Comparison of ENCODE assay signal across 22 mouse cellular contexts in the genomic region with DNA sequence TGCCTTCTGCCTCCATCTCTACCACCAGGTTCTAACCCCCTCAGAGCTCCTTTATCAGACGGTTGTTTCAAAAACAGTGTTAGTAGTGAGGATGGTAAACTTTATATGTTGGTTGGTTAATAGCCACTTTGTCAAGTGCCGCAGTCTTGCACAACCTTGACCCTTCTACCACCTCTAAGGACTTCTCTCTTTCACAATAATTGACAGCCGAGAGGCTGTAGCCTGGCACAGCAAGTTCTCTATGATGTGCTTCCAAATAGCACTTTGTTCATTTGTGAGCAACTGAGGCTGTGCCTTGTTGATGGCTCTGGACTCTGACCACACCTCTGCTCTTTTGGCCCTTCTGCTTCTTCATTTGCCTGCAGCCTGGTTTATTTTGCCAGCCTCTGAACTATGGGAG. TPM values are rescaled to one million over a fixed set of nuclear protein-coding genes. Genes with fewer than 3 reads are reported as not detected.
DNase-seq lines count a peak whose midpoint lies in the region; ATAC-seq and TF ChIP-seq lines count a peak whose summit lies in the region.
"Had no signal": no experiment of that assay in that cellular context is flagged by ENCODE, and none has a peak within 500 bp of the region (broad histone marks: within the 10 kb centered on the region; RNA-seq: fewer than 3 reads in every experiment).

No protein-coding gene starts in this region.

- 44% methylated on average over 3 of the region's 3 CpGs for WGBS in liver, postnatal 0 days (ENCODE audit: insufficient replicate concordance)

- H3K4me1 ChIP-seq in liver, postnatal 0 days (ENCODE audit: insufficient read depth): peaks cover 16% of the 10 kb centered on the region
- H3K4me1 ChIP-seq: forebrain, embryonic 13.5 days; limb, embryonic 13.5 days had no signal

- no peaks in the 10 kb centered on the region for H3K27me3 ChIP-seq in liver, postnatal 0 days (ENCODE audit: insufficient read depth, low read length)
- H3K27me3 ChIP-seq: forebrain, embryonic 13.5 days; limb, embryonic 13.5 days had no signal

- H3K27ac ChIP-seq in liver, postnatal 0 days (ENCODE audit: low read depth): 0 out of 2 replicates have a peak overlapping the region, but pooled peaks have one; percentile 1
- H3K27ac ChIP-seq: forebrain, embryonic 13.5 days; hindbrain, postnatal 0 days; limb, embryonic 13.5 days had no signal

- TF ChIP-seq CTCF in liver, postnatal 0 days (IDR thresholded peaks at IDR 0.05; ENCODE audit: low read depth): no peak

- ATAC-seq in liver, postnatal 0 days: peak; percentile 54
- ATAC-seq: forebrain, embryonic 13.5 days; hindbrain, postnatal 0 days had no signal

- peak; percentile 35 for DNase-seq in adrenal gland, adult 2 months
- no peak for DNase-seq in adrenal gland, adult 18-20 months (ENCODE audit: low spot score in 2 of 2)
- DNase-seq in adrenal gland, postnatal 14 days: peak; percentile 33
- peak; percentile 28 for DNase-seq in liver, postnatal 0 days
- peak; percentile 50 to 57 for DNase-seq in lung, postnatal 4 days
- no peak for DNase-seq in kidney, adult 9 months
- no peak for DNase-seq in gastrocnemius, adult 8-10 months (ENCODE audit: low spot score in 2 of 2)
- DNase-seq in ovary, postnatal 10 days (ENCODE audit: low spot score): no peak
- DNase-seq: cerebellum, postnatal 36 days; gastrocnemius, postnatal 36 days; kidney, adult 18-20 months; kidney, postnatal 25 days; layer of hippocampus, adult 9-11 months; midbrain, embryonic 14.5 days; right cerebral cortex, adult 18-20 months; spleen, adult 18-20 months had no signal

- H3K4me2 ChIP-seq in liver, postnatal 0 days (ENCODE audit: low read depth, low read length): no peak overlapping the region
- H3K4me2 ChIP-seq: forebrain, embryonic 13.5 days; limb, embryonic 13.5 days had no signal

- no peaks in the 10 kb centered on the region for H3K36me3 ChIP-seq in liver, postnatal 0 days (replicated peaks; ENCODE audit: insufficient read depth, low read length)
- H3K36me3 ChIP-seq: limb, embryonic 13.5 days had no signal

- no peak overlapping the region for H3K9ac ChIP-seq in liver, postnatal 0 days (replicated peaks)
- H3K9ac ChIP-seq: forebrain, embryonic 13.5 days; limb, embryonic 13.5 days had no signal

- no peak overlapping the region for H3K4me3 ChIP-seq in liver, postnatal 0 days (ENCODE audit: low read depth, low read length)
- H3K4me3 ChIP-seq: forebrain, embryonic 13.5 days; limb, embryonic 13.5 days had no signal

- H3K9me3 ChIP-seq in liver, postnatal 0 days (ENCODE audit: low read length): no peaks in the 10 kb centered on the region
- H3K9me3 ChIP-seq: forebrain, embryonic 13.5 days had no signal

- peak; percentile 35; the same call in 1 of the 2 replicates for TF ChIP-seq EP300 in liver, postnatal 0 days (IDR thresholded peaks at IDR 0.05; ENCODE audit: low read depth)

RNA-seq across cellular contexts. Expression of a gene that starts 6.2 kb away (rescaled TPM):
- total RNA-seq in adrenal gland, adult 2 months (2021): 10 to 100 TPM; 12.6 to 19.6 TPM
- 0.35 and 1.6 TPM in 2 replicates for polyA plus RNA-seq in adrenal gland, adult 2 months (2012; rRNA removed)
- total RNA-seq in adrenal gland, adult 18-20 months (2021): 1 to 10 TPM; 4.5 to 8.8 TPM
- total RNA-seq in adrenal gland, postnatal 14 days (2021): 6.8 and 95.2 TPM in 2 replicates
- polyA plus RNA-seq in liver, postnatal 0 days (2015; fragmentation: Nextera tagmentation; extraction: Ambion mirVana): 503 and 548 TPM in 2 replicates
- under 1 TPM in 2 of 4 experiments, not detected in 2; 0.38 to 0.51 TPM for total RNA-seq in gastrocnemius, adult 8-10 months (2022)
- total RNA-seq: hematopoietic stem cell, adult 5-6 weeks; MEL had no signal
- polyA plus RNA-seq: forebrain, embryonic 13.5 days; heart, embryonic 14.5 days; limb, embryonic 13.5 days; midbrain, embryonic 14.5 days had no signal

RNA-seq across cellular contexts. Expression of a gene that starts 56.2 kb away (rescaled TPM):
- total RNA-seq in adrenal gland, adult 2 months (2021): 100 to 1,000 TPM in 1 of 2 experiments, 10 to 100 TPM in 1; 79.0 to 204 TPM
- polyA plus RNA-seq in adrenal gland, adult 2 months (2012; rRNA removed): 18.1 and 26.5 TPM in 2 replicates
- total RNA-seq in adrenal gland, adult 18-20 months (2021): 100 to 1,000 TPM in 1 of 2 experiments, 10 to 100 TPM in 1; 82.2 to 149 TPM
- total RNA-seq in adrenal gland, postnatal 14 days (2021): 115 and 118 TPM in 2 replicates
- 43.3 and 44.4 TPM in 2 replicates for polyA plus RNA-seq in liver, postnatal 0 days (2015; fragmentation: Nextera tagmentation; extraction: Ambion mirVana)
- total RNA-seq in gastrocnemius, adult 8-10 months (2022): 10 to 100 TPM; 30.9 to 49.5 (median 36.0) TPM

Comparison
In these comparisons a context has a peak if more than half of its experiments do, and no peak if none do; other contexts are left out.
1. DNase-seq: peak in adrenal gland, adult 2 months (single experiment), adrenal gland, postnatal 14 days (single experiment), liver, postnatal 0 days (single experiment) and lung, postnatal 4 days (2 of 2); none in adrenal gland, adult 18-20 months (0 of 2), kidney, adult 9 months (single experiment), gastrocnemius, adult 8-10 months (0 of 2) and ovary, postnatal 10 days (single experiment).